Mouse (Mus musculus) small intestine, adult 2 months (tissue): Measurements from ENCODE around the gene Rapgef5.

ENCODE experiments used
- CTCF ChIP-seq: fragments of 200-500 bp; IDR thresholded peaks from 2 replicates; pipeline ENCODE4 v1.5.1; 2012; ENCODE audit warnings: low read depth, mild to moderate bottlenecking, control low read depth, inconsistent platforms, low read length, moderate library complexity, mixed read lengths; ENCODE audit not compliant: insufficient replicate concordance, insufficient read length; ENCODE audit errors: extremely low read depth
- POLR2A ChIP-seq: fragments of 200-500 bp; IDR thresholded peaks from 2 replicates; pipeline ENCODE4 v1.6.1; 2012; ENCODE audit warnings: low read depth, mild to moderate bottlenecking, control low read depth, inconsistent platforms, low read length, moderate library complexity

GRCm38 (mm10) chr12:117756010-117756409 lies 239.7 kb downstream of the Rapgef5 start:
- no peak for TF ChIP-seq POLR2A
- TF ChIP-seq CTCF, result no peak
